Mouse (Mus musculus) hindbrain, embryonic 15.5 days (tissue): ENCODE results near the gene Il2. TPM values are rescaled to one million over a fixed set of nuclear protein-coding genes. Genes with fewer than 3 reads are reported as not detected.

Experiments used
- ATAC-seq: fragments of 200-750 bp; cut with Nextera tagmentation; 2 replicates; pipeline ENCODE4 v1.8.0; 2017; ENCODE audit warnings: low read depth, moderate number of reproducible peaks, moderate TSS enrichment; ENCODE audit not compliant: low FRiP score
- H3K27ac ChIP-seq: fragments of 300-500 bp; sonication (generic); replicated peaks from 2 replicates; pipeline ENCODE4 v1.5.1; 2015; ENCODE audit warnings: mild to moderate bottlenecking, inconsistent platforms
- H3K27me3 ChIP-seq: fragments of 300-500 bp; sonication (generic); 2 replicates; pipeline ENCODE4 v1.6.1; 2015; ENCODE audit warnings: control low read depth, inconsistent platforms
- H3K36me3 ChIP-seq: fragments of 300-500 bp; sonication (generic); 2 replicates; pipeline ENCODE4 v1.6.1; 2015; ENCODE audit warnings: control low read depth, inconsistent platforms
- H3K4me1 ChIP-seq: fragments of 300-500 bp; sonication (generic); replicated peaks from 2 replicates; pipeline ENCODE4 v1.6.1; 2015; ENCODE audit warnings: control low read depth, inconsistent platforms
- H3K4me2 ChIP-seq: fragments of 300-500 bp; sonication (generic); 2 replicates; pipeline ENCODE4 v1.6.1; 2015; ENCODE audit warnings: moderate library complexity, mild to moderate bottlenecking, inconsistent platforms
- H3K4me3 ChIP-seq: fragments of 300-500 bp; sonication (generic); 2 replicates; pipeline ENCODE4 v1.5.1; 2015; ENCODE audit warnings: mild to moderate bottlenecking, inconsistent platforms
- H3K9ac ChIP-seq: fragments of 300-500 bp; sonication (generic); 2 replicates; pipeline ENCODE4 v1.6.1; 2015; ENCODE audit warnings: inconsistent platforms
- H3K9me3 ChIP-seq: fragments of 300-500 bp; sonication (generic); 2 replicates; pipeline ENCODE4 v1.6.1; 2016; ENCODE audit warnings: control low read depth, inconsistent platforms
- WGBS: fragments of 180-500 bp; shearing (Covaris S2); methylation state at CpG from one replicate; pipeline ENCODE4 v1.1.7; 2015; 5-methylcytosine and 5-hydroxymethylcytosine counted together
- polyA plus RNA-seq: library from polyadenylated mRNA; unstranded; fragments of >200 nt; fragmentation: Nextera tagmentation; extraction: Ambion mirVana; gene quantifications from 2 replicates; pipeline ENCODE4 v1.2.1, GENCODE M21; 2015

Il2 gene
- 0.22 and 0.43 TPM in 2 replicates for polyA plus RNA-seq

DNA sequence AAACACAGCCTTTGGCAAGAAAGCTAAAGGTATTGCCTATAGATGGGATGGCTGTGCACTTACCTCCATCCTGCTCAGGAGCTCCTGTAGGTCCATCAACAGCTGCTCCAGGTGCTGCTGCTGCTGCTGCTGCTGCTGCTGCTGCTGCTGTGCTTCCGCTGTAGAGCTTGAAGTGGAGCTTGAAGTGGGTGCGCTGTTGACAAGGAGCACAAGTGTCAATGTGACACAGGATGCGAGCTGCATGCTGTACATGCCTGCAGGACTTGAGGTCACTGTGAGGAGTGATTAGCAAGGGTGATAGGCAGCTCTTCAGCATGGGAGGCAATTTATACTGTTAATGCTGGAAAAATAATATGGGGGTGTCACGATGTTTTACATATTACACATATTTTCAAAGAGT, at the start of gene Il2:
Il2 (minus strand) TSS at position 305 of the 400 bp plus-strand sequence.
- Histone ChIP-seq H3K27me3 (no peaks in the 10 kb centered on the region), H3K9me3 (no peaks in the 10 kb centered on the region), H3K36me3 (no peaks in the 10 kb centered on the region), H3K27ac (no peak within 1 kb of the TSS), H3K4me1 (no peaks in the 10 kb centered on the region), H3K9ac (no peak within 1 kb of the TSS), H3K4me2 (no peak within 1 kb of the TSS), H3K4me3 (no peak within 1 kb of the TSS)
- 87% methylated on average over 4 of the region's 4 CpGs for WGBS
- no peak for ATAC-seq

DNA sequence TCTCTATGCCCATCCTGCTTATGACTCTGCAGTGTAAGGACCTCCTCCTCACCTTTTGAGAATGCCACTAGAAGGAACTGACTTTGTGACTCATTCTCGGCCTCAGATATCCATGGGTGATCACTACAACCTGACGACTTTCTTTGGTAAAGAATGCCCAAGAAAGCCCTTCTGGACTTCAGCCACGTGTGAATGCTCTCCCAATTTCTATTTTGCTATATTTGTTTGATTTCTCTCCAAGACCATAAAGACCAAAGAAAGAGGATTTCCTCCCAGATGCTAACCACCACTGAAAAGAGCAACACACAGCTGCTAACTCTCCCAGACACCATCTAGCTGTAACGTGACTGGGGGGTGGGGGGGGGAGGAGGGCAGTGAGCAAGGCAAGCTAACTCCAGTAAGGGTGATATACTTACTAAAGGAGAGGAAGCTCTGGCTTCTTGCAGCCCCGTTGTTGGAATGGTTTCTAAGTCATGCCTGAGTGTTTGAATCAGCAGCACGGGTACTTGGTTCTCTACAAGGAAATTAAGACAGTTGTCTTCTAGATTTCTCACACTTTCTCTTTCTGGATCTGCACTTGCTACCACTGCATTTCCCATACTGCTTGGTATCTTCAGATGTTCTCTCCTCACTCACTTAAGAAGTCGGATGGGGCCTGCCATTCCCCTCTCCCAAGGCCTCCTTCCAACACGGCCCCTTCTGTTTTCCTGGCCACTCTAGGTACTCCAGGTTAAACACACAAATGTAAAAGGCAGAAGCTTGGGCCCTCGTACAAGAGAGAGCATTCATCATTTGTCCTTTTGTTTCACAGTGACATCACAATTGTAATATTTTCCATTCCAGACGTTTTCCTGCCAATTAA, 49.2 kb upstream of the Il2 start:
- H3K27ac ChIP-seq: no peak overlapping the region
- H3K4me1 ChIP-seq: no peaks in the 10 kb centered on the region
- no peaks in the 10 kb centered on the region for H3K36me3 ChIP-seq
- no peak overlapping the region for H3K4me3 ChIP-seq
- no peaks in the 10 kb centered on the region for H3K27me3 ChIP-seq
- H3K9ac ChIP-seq: no peak overlapping the region
- H3K4me2 ChIP-seq: no peak overlapping the region
- no peaks in the 10 kb centered on the region for H3K9me3 ChIP-seq
- ATAC-seq: no peak
- 82% methylated on average over 10 of the region's 10 CpGs for WGBS

DNA sequence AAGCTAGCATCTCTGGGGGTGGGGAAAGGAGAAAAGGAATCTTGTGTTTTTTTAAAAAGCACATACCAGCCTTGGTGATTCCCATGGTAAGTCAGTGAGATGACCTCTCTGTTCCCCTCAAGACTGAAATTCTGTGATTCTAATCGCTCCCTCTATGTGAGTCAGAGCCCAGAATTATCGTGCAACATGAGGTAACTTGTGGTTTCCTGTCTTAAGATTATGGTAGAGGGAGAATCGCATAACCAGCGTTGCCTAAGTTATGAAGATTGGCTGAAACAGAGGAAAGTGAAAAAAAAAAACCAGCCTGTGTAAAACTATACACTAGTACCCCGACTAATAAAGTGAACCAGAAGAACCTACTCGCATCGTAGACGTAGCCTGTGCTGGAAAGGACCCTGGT, 47.5 kb upstream of the Il2 start:
- no peak overlapping the region for H3K4me3 ChIP-seq
- no peaks in the 10 kb centered on the region for H3K27me3 ChIP-seq
- H3K4me1 ChIP-seq: no peaks in the 10 kb centered on the region
- ATAC-seq: no peak
- no peaks in the 10 kb centered on the region for H3K36me3 ChIP-seq
- WGBS: 95% methylated on average over 8 of the region's 8 CpGs
- H3K27ac ChIP-seq: no peak overlapping the region
- no peak overlapping the region for H3K9ac ChIP-seq
- H3K9me3 ChIP-seq: no peaks in the 10 kb centered on the region
- H3K4me2 ChIP-seq: no peak overlapping the region

DNA sequence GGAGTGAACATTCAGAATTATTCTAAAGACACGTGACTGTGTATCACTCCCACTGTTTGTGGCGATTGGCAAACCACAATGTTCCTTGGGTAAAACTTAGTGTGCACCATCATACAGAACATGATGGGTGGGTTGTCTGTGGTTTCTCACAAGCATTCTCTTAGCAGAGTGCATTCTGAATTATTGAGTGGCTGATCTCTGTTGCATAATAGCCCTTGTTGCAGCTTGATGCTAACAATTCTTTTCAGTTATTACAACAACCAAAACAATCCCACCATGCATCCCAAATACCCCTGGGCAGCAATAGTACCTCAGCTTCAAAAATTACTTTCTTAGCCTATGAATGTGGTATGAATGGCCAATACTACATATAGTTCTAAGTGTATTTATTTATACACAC, 43.5 kb upstream of the Il2 start:
- H3K27me3 ChIP-seq: no peaks in the 10 kb centered on the region
- H3K36me3 ChIP-seq: no peaks in the 10 kb centered on the region
- H3K9ac ChIP-seq: no peak overlapping the region
- no peaks in the 10 kb centered on the region for H3K9me3 ChIP-seq
- no peak overlapping the region for H3K4me2 ChIP-seq
- H3K4me3 ChIP-seq: no peak overlapping the region
- WGBS: 97% methylated on average over 2 of the region's 2 CpGs
- no peak for ATAC-seq
- no peaks in the 10 kb centered on the region for H3K4me1 ChIP-seq
- no peak overlapping the region for H3K27ac ChIP-seq

DNA sequence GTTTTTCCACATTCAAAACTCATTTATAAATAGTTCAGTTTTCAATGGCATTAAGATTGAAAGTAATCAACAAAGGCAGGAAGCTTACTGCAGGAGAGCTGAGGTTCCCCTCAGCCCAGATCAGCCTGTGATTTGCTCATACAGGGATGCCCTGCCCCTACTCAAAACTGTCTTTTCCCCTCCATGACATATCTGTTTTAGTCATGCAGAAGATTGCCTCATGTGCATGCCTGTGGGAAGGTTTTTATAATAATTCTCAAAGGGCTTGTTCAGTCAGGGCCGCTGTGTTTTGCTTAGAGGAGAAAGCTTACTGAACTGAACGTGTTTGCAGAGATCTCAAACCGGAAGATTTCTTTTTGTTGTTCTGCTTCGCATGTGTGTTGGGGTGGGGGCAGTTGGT, 35.3 kb upstream of the Il2 start:
- 73% methylated on average over 4 of the region's 4 CpGs for WGBS

DNA sequence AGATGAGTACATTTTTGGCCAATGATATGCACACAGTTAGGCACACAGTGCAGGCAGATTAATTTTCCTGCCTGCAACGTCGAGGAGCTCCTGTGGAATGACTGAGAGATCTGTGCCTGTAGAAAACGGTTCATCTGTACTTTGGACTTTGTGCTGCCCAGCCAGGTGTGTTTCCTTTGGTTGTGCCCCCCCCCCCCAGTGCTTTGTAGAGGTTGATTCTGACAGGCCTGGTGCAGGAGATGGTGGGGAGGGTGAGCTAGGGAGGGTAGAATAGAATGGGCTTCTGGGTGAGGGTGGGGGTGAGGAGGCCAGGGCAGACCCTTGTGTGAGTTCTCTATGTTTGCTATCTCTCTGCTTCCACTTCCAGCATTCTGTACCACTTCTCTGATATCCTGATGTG, 32.5 kb upstream of the Il2 start:
- 86% methylated on average over 3 of the region's 3 CpGs for WGBS
- no peak overlapping the region for H3K9ac ChIP-seq

More for the DNA sequence above, 35.3 kb upstream of the Il2 start:
- no peak overlapping the region for H3K4me2 ChIP-seq
- no peak overlapping the region for H3K27ac ChIP-seq
- no peak for ATAC-seq
- no peaks in the 10 kb centered on the region for H3K9me3 ChIP-seq
- H3K27me3 ChIP-seq: no peaks in the 10 kb centered on the region
- no peaks in the 10 kb centered on the region for H3K4me1 ChIP-seq
- no peak overlapping the region for H3K9ac ChIP-seq
- H3K4me3 ChIP-seq: no peak overlapping the region
- no peaks in the 10 kb centered on the region for H3K36me3 ChIP-seq

DNA sequence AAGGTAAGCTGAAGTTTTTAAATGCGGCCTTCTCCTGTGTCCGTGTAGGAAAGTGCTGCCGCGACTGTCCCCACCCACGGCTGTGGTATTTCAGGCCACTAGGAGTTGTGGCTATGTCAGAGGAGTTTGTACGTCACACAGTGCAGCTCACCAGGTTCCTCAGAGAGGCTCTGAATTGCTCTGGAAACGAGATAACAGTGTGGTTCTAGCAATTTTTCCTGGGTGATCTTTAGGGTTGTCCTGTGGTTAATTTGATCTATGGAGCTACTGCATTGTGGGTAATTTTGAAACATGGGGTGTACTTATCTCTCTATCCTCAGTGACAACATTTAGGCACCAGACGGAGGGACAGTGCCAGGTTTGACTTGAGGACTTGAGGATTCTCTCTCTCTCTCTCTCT, 31.3 kb upstream of the Il2 start:
- Histone ChIP-seq H3K4me1 (no peaks in the 10 kb centered on the region), H3K9ac (no peak overlapping the region), H3K36me3 (no peaks in the 10 kb centered on the region), H3K9me3 (no peaks in the 10 kb centered on the region), H3K27me3 (no peaks in the 10 kb centered on the region), H3K4me2 (no peak overlapping the region), H3K27ac (no peak overlapping the region), H3K4me3 (no peak overlapping the region)
- WGBS: 74% methylated on average over 8 of the region's 8 CpGs
- ATAC-seq: no peak

More for the DNA sequence above, 32.5 kb upstream of the Il2 start:
- no peaks in the 10 kb centered on the region for H3K9me3 ChIP-seq
- H3K27me3 ChIP-seq: no peaks in the 10 kb centered on the region
- H3K27ac ChIP-seq: no peak overlapping the region
- H3K36me3 ChIP-seq: no peaks in the 10 kb centered on the region
- H3K4me2 ChIP-seq: no peak overlapping the region
- ATAC-seq: no peak
- no peak overlapping the region for H3K4me3 ChIP-seq
- H3K4me1 ChIP-seq: no peaks in the 10 kb centered on the region

DNA sequence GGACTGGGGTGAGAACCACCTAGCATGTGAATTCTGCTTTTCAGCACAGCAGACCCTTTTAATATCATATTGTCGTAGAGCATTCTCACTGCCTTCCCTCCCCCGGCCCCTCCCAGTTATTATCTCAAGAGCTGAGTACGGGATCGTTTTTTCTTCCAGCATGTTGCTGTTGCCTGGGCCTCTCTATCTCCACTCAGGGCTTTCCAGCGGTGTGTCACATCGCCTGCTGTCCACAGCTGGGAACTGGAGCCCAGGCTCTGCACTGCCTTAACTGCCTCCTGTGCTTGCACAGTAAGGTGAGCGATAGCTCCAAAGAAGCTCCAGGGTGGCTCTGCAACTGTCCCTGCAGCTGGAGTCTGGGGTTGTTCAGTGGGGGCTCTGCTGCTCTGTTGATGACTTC, 28.6 kb upstream of the Il2 start:
- H3K36me3 ChIP-seq: no peaks in the 10 kb centered on the region
- no peak overlapping the region for H3K4me2 ChIP-seq
- no peak overlapping the region for H3K4me3 ChIP-seq
- no peaks in the 10 kb centered on the region for H3K4me1 ChIP-seq
- H3K9me3 ChIP-seq: no peaks in the 10 kb centered on the region
- H3K27ac ChIP-seq: no peak overlapping the region
- WGBS: 76% methylated on average over 7 of the region's 7 CpGs
- no peaks in the 10 kb centered on the region for H3K27me3 ChIP-seq
- H3K9ac ChIP-seq: no peak overlapping the region
- ATAC-seq: no peak

DNA sequence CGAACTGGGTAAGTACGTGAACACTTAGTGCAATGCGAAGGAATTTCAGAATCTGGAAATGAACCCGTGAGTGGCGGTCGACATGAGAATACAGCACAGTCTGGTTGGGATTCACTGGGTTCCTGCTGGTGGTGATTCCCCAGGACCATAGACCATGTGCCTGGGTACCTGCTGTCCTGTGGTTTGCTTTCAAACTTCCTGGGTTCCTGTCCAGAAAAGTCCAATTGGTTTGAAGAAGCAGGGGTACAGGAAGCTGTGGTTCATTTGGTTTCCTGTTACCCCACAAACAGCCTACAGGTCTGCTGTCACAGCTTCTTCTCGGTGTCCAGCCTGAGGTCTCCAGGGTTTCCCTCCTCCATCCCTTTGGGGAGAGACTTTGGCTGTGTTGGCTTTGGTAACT, 27.2 kb upstream of the Il2 start:
- no peak for ATAC-seq
- Histone ChIP-seq H3K4me3 (no peak overlapping the region), H3K36me3 (no peaks in the 10 kb centered on the region), H3K27ac (no peak overlapping the region), H3K27me3 (no peaks in the 10 kb centered on the region), H3K4me2 (no peak overlapping the region), H3K9ac (no peak overlapping the region), H3K4me1 (no peaks in the 10 kb centered on the region), H3K9me3 (no peaks in the 10 kb centered on the region)
- 96% methylated on average over 7 of the region's 7 CpGs for WGBS

DNA sequence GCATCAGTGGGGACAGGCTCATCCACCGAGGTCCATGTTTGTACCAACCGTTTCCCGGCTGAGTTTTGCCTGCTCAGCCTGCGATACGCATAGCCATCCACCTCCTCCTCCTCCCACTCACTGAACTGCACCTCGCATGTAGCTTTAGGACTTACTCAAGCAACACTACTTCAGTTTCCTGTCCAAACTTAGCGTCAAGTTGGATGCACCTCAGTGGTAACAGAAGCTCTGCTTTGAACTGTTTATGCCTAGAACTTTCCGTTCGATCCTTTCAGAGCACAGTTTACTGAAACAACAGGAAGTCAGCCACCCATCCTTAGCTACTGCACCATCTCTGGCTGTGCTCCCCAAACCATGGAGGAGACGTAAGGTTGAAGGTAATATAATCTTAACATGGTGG, 26.5 kb upstream of the Il2 start:
- Histone ChIP-seq H3K36me3 (no peaks in the 10 kb centered on the region), H3K4me1 (no peaks in the 10 kb centered on the region), H3K27me3 (no peaks in the 10 kb centered on the region), H3K27ac (no peak overlapping the region), H3K9me3 (no peaks in the 10 kb centered on the region), H3K9ac (no peak overlapping the region), H3K4me2 (no peak overlapping the region), H3K4me3 (no peak overlapping the region)
- no peak for ATAC-seq
- WGBS: 89% methylated on average over 10 of the region's 10 CpGs

DNA sequence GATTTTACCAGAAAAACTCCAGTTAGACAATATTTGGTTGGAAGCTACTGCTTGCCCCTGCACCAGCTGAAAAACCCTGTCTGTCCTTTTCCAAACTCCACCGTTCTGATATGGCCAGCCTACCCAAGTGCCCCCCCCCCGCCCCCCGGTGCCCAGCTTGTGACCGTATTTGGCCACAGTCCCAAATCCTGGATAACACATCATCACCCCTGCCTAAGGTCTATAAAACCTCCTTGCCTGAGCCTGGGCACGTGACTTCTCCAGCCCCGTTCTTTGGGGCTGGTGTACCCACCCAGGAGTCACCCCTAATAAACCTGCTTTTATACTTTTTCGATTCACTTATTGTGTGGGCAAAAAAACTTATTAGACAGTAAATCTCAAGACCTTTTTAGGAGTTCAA, 21.1 kb upstream of the Il2 start:
- Histone ChIP-seq H3K27ac (no peak overlapping the region), H3K9me3 (no peaks in the 10 kb centered on the region), H3K4me2 (no peak overlapping the region), H3K4me1 (no peaks in the 10 kb centered on the region), H3K9ac (no peak overlapping the region), H3K36me3 (no peaks in the 10 kb centered on the region), H3K27me3 (no peaks in the 10 kb centered on the region), H3K4me3 (no peak overlapping the region)
- no peak for ATAC-seq
- WGBS: 80% methylated on average over 7 of the region's 7 CpGs

DNA sequence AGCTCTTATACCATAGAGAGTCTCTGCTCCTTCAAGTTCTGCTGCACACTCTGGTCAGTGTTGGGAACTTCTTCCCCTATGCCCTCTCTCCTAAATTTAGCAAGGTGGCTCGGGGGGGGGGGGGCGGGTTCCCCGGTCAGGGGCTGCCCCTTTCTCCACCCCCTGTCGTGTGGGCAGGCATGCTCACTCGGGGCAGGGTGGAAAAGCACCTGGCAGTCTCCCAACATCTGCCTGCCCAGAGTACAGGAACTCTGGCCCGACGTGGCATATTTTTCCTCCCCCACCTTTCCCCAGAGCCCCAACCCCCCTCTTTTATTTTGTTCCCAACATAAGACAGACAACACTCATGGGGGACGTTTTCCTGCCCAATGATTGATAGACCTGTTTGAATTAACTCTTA, 20.6 kb upstream of the Il2 start:
- Histone ChIP-seq H3K4me1 (no peaks in the 10 kb centered on the region), H3K4me3 (no peak overlapping the region), H3K27me3 (no peaks in the 10 kb centered on the region), H3K4me2 (no peak overlapping the region), H3K9me3 (no peaks in the 10 kb centered on the region), H3K9ac (no peak overlapping the region), H3K27ac (no peak overlapping the region), H3K36me3 (no peaks in the 10 kb centered on the region)
- ATAC-seq: no peak
- WGBS: 41% methylated on average over 8 of the region's 8 CpGs

DNA sequence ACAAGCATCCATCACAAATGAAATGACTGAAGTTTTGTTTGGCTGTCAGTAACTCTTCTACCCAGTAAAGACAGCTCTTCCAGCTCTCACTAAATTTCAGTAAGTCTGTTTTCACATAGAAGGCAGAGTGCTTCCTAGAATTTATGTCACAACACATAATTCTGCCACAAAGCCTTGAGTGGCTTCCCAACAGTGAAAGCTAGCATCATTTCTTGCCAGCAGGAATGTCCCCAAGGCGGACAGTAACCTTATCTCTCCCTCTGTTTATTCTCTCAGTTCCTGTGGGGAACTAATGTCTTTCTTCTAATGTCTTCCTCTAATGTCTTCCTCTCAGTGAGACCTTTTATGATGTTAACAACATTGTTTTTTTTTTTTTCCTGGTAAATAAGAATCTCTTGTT, 19.2 kb upstream of the Il2 start:
- no peak for ATAC-seq
- WGBS: 60% methylated on average over 1 of the region's 1 CpGs
- Histone ChIP-seq H3K9me3 (no peaks in the 10 kb centered on the region), H3K27me3 (no peaks in the 10 kb centered on the region), H3K4me1 (no peaks in the 10 kb centered on the region), H3K9ac (no peak overlapping the region), H3K27ac (no peak overlapping the region), H3K4me3 (no peak overlapping the region), H3K4me2 (no peak overlapping the region), H3K36me3 (no peaks in the 10 kb centered on the region)
